8 mouse cellular contexts compared by ENCODE assay signal in the genomic region with DNA sequence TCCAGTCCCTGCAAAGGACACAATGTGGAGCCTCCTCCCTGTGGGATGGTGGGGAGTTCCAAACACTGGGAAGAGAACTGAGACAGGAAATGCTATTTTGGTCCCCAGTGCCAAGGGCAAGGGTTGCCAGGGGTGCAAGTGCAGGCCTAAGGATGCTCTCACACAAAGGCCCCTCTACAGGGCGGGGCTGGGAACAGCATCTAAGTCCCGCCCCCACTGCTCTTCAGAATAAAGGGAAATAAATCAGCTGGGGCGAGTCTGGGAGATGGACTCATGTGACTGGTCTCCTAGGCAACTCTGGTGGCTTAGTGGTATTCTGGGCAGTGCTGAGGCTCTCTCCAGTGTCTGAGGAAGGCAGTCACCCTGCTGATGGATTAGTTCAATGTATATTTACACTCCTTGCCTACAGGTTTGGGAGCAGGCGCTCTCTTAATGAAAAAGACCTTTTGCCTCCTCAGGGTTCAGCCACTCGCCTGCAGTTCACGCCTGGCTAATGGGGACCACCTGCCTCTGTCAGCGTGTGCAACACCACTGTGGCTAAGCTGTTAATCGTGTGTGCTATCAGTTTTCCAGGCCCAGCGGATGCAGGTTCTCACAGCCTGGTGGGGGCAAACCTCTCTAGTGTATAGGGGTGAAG. TPM values are rescaled to one million over a fixed set of nuclear protein-coding genes. Genes with fewer than 3 reads are reported as not detected.
A peak's percentile ranks its signal among the peaks of the same experiment; 100 is the strongest.
DNase-seq lines count a peak whose midpoint lies in the region; ATAC-seq lines count a peak whose summit lies in the region.

No protein-coding gene starts in this region.

- intact Hi-C loops in left cerebral cortex, postnatal 10 days (cut with DNase I), result no loop called here

- H3K4me3 ChIP-seq in intestine, embryonic 14.5 days (ENCODE audit: low read depth, low read length), result no peak overlapping the region
- peak overlapping the region; percentile 26 for H3K4me3 ChIP-seq in megakaryocyte, embryonic 14.5 days (replicated peaks)

- 10% methylated on average over 9 of the region's 9 CpGs for WGBS in intestine, embryonic 14.5 days

- H3K27ac ChIP-seq in intestine, embryonic 14.5 days (ENCODE audit: low read depth), result peak overlapping the region; percentile 33; the same call in 1 of the 2 replicates

- H3K4me2 ChIP-seq in intestine, embryonic 14.5 days (ENCODE audit: low read length), result no peak overlapping the region

- no peaks in the 10 kb centered on the region for H3K27me3 ChIP-seq in intestine, embryonic 14.5 days (replicated peaks; ENCODE audit: control insufficient read depth, insufficient read depth, low read length)
- no peaks in the 10 kb centered on the region for H3K27me3 ChIP-seq in megakaryocyte, embryonic 14.5 days (replicated peaks)
- no peaks in the 10 kb centered on the region for H3K27me3 ChIP-seq in splenic B cell, adult 2 months (ENCODE audit: control insufficient read depth, insufficient read depth, low read length, poor library complexity, severe bottlenecking)

- ATAC-seq in intestine, embryonic 14.5 days (replicated peaks; ENCODE audit: low FRiP score, low TSS enrichment, low read depth), result peak; percentile 68

- no peaks in the 10 kb centered on the region for H3K9me3 ChIP-seq in intestine, embryonic 14.5 days (ENCODE audit: control insufficient read depth, low read length)
- no peaks in the 10 kb centered on the region for H3K9me3 ChIP-seq in megakaryocyte, embryonic 14.5 days

- peaks cover 35% of the 10 kb centered on the region for H3K4me1 ChIP-seq in intestine, embryonic 14.5 days (replicated peaks; ENCODE audit: control insufficient read depth, insufficient read depth, low read length)
- peaks cover 66% of the 10 kb centered on the region for H3K4me1 ChIP-seq in megakaryocyte, embryonic 14.5 days

- peaks cover 44% of the 10 kb centered on the region for H3K36me3 ChIP-seq in intestine, embryonic 14.5 days (ENCODE audit: control insufficient read depth, insufficient read depth, low read length)
- peaks cover 71% of the 10 kb centered on the region for H3K36me3 ChIP-seq in megakaryocyte, embryonic 14.5 days (replicated peaks; ENCODE audit: low read length)
- peaks cover 3% of the 10 kb centered on the region for H3K36me3 ChIP-seq in splenic B cell, adult 2 months (ENCODE audit: control insufficient read depth, insufficient read depth, low read length, poor library complexity, severe bottlenecking)

- DNase-seq in R1 (ENCODE audit: low read depth, low spot score), result peak; percentile 85
- peak; percentile 68 for DNase-seq in cerebellum, adult 9-11 months
- DNase-seq in frontal cortex, postnatal 36 days (ENCODE audit: low spot score in 2 of 2), result peak; percentile 70 to 82
- peak; percentile 60 for DNase-seq in intestine, embryonic 14.5 days (ENCODE audit: low spot score)
- peak; percentile 76 to 83 for DNase-seq in left cerebral cortex, postnatal 10 days (ENCODE audit: extremely low spot score in 1 of 2, low spot score in 2 of 2)
- peak; percentile 25 for DNase-seq in splenic B cell, adult 2 months (ENCODE audit: low read depth, low spot score)
- DNase-seq in testis, postnatal 10 days (ENCODE audit: low spot score), result no peak

- no peak overlapping the region for H3K9ac ChIP-seq in intestine, embryonic 14.5 days (ENCODE audit: low read length)

RNA-seq across cellular contexts. Expression of gene Elmo2, which starts 9.3 kb away (rescaled TPM):
- 66.3 and 75.7 TPM in 2 replicates for polyA plus RNA-seq in intestine, embryonic 14.5 days (2014; fragmentation: Nextera tagmentation; extraction: Ambion mirVana)
- 100 to 1,000 TPM; 102 to 104 TPM for total RNA-seq in left cerebral cortex, postnatal 10 days (2021)
- 15.3 and 16.3 TPM in 2 replicates for polyA plus RNA-seq in megakaryocyte, embryonic 14.5 days (2012; ENCODE audit: insufficient read depth, low replicate concordance)

RNA-seq across cellular contexts. Expression of gene Slc35c2, which starts 29.3 kb away (rescaled TPM):
- polyA plus RNA-seq in intestine, embryonic 14.5 days (2014; fragmentation: Nextera tagmentation; extraction: Ambion mirVana), result 50.5 and 52.4 TPM in 2 replicates
- total RNA-seq in left cerebral cortex, postnatal 10 days (2021), result 10 to 100 TPM; 44.4 to 49.3 TPM
- polyA plus RNA-seq in megakaryocyte, embryonic 14.5 days (2012; ENCODE audit: insufficient read depth, low replicate concordance), result 55.8 and 62.9 TPM in 2 replicates

RNA-seq across cellular contexts. Expression of gene Zfp663, which starts 51.6 kb away (rescaled TPM):
- polyA plus RNA-seq in intestine, embryonic 14.5 days (2014; fragmentation: Nextera tagmentation; extraction: Ambion mirVana), result 0.72 and 1.5 TPM in 2 replicates
- under 1 TPM; 0.59 to 0.79 TPM for total RNA-seq in left cerebral cortex, postnatal 10 days (2021)
- polyA plus RNA-seq in megakaryocyte, embryonic 14.5 days (2012; ENCODE audit: insufficient read depth, low replicate concordance), result not detected in 2 replicates
